Mouse (Mus musculus): Measurements from ENCODE around the gene Abcc8.

- TF ChIP-seq CTCF (IDR thresholded peaks at IDR 0.05; ENCODE audit: borderline replicate concordance, insufficient read depth, low read depth, low read length) (peak; percentile 99), POLR2A (IDR thresholded peaks at IDR 0.05; ENCODE audit: borderline replicate concordance, insufficient read depth, low read length) (no peak)
Measured at GRCm38 (mm10) chr7:46181590-46181989, 1.8 kb upstream of the Abcc8 start.

All from cerebellum, adult 2 months (tissue).